Mouse (Mus musculus): Measurements from ENCODE around the gene Per1.

- TF ChIP-seq CTCF (IDR thresholded peaks at IDR 0.05; ENCODE audit: extremely low read depth, insufficient read depth, low read length) (no peak), POLR2A (IDR thresholded peaks at IDR 0.05; ENCODE audit: extremely low read depth, insufficient read depth, low read length) (no peak)
Measured at GRCm38 (mm10) chr11:69133566-69133922, 38.5 kb downstream of the Per1 start.
